Comparison of ENCODE assay signal across 10 mouse cellular contexts in the genomic region with DNA sequence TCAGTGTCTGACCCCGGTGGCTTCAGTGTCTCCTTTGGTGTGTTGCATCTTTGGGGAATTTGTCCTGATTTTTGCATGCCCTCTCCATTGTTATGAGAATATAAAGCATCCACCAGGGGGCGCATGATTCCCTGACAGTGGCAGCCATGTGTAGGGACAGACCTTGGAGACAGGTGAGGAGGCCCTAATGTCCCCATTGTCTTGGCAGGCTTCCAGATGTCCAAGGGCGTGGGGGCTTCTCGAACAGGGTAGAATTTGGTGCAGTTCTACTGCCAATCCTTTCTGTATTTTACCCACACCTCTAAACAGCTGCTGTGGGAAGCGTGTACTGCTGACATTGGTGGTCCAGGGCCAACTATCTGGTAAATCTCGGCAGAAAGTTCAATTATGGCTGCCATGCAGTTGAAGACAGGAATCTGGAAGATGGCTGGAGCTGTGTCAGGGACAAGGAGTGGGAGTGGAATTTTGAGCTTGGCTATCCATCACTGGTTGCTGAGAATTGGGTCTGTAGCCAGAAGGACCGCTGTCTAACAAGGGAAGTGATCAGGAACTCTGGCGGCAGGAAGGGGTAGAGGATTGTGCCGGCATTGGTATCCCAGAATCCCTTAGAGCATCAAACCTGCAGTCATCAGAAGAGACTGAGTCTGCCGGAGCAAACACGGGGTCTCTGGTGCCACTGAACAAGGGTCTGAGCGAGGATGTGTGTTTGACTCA. TPM values are rescaled to one million over a fixed set of nuclear protein-coding genes. Genes with fewer than 3 reads are reported as not detected.
A peak's percentile ranks its signal among the peaks of the same experiment; 100 is the strongest.
DNase-seq lines count a peak whose midpoint lies in the region; ATAC-seq and TF ChIP-seq lines count a peak whose summit lies in the region.
"Had no signal": no experiment of that assay in that cellular context is flagged by ENCODE, and none has a peak within 500 bp of the region (broad histone marks: within the 10 kb centered on the region; RNA-seq: fewer than 3 reads in every experiment).

No protein-coding gene starts in this region.

- no peak for ATAC-seq in kidney, embryonic 16.5 days (ENCODE audit: low FRiP score, low TSS enrichment)
- peak; percentile 53; the same call in 1 of the 2 replicates for ATAC-seq in embryonic facial prominence, embryonic 11.5 days (replicated peaks; ENCODE audit: insufficient number of reproducible peaks, low FRiP score, low TSS enrichment, low read depth)
- ATAC-seq in hematopoietic stem cell, adult 5-6 weeks (replicated peaks in 1 of 2; ENCODE audit: insufficient read depth in 1 of 2, low FRiP score in 2 of 2, low TSS enrichment in 1 of 2, low read depth in 1 of 2, poor library complexity in 2 of 2, severe bottlenecking in 2 of 2) = peak; percentile 36 to 37; a peak in 1 of 4 replicates
- ATAC-seq in midbrain, postnatal 0 days (ENCODE audit: low FRiP score) = no peak

- H3K9me3 ChIP-seq in kidney, embryonic 16.5 days (ENCODE audit: low read length) = no peaks in the 10 kb centered on the region
- H3K9me3 ChIP-seq in embryonic facial prominence, embryonic 11.5 days (replicated peaks; ENCODE audit: control insufficient read depth, low read length) = no peaks in the 10 kb centered on the region
- H3K9me3 ChIP-seq in midbrain, postnatal 0 days (ENCODE audit: low read length) = no peaks in the 10 kb centered on the region
- H3K9me3 ChIP-seq: embryonic facial prominence, embryonic 12.5 days had no signal

- H3K9ac ChIP-seq in kidney, embryonic 16.5 days (replicated peaks; ENCODE audit: low read length) = no peak overlapping the region
- no peak overlapping the region for H3K9ac ChIP-seq in embryonic facial prominence, embryonic 11.5 days (replicated peaks; ENCODE audit: low read length)
- H3K9ac ChIP-seq in midbrain, postnatal 0 days (replicated peaks; ENCODE audit: low read length, poor library complexity, severe bottlenecking) = no peak overlapping the region
- H3K9ac ChIP-seq: embryonic facial prominence, embryonic 12.5 days had no signal

- no peak overlapping the region for H3K4me3 ChIP-seq in kidney, embryonic 16.5 days (ENCODE audit: low read length)
- H3K4me3 ChIP-seq in embryonic facial prominence, embryonic 11.5 days (ENCODE audit: low read depth, low read length) = no peak overlapping the region
- H3K4me3 ChIP-seq in left cerebral cortex, adult 2 months = no peak overlapping the region
- H3K4me3 ChIP-seq in midbrain, postnatal 0 days (ENCODE audit: low read depth, low read length) = no peak overlapping the region
- H3K4me3 ChIP-seq: embryonic facial prominence, embryonic 12.5 days had no signal

- H3K27me3 ChIP-seq in kidney, embryonic 16.5 days (ENCODE audit: insufficient read depth, low read length) = 0 out of 2 replicates have a peak, but pooled peaks cover 3% of the 10 kb centered on the region
- no peaks in the 10 kb centered on the region; the same call in 1 of the 2 replicates for H3K27me3 ChIP-seq in embryonic facial prominence, embryonic 11.5 days (ENCODE audit: control insufficient read depth, insufficient read depth, low read length)
- peaks cover 19% of the 10 kb centered on the region for H3K27me3 ChIP-seq in midbrain, postnatal 0 days (ENCODE audit: insufficient read depth, low read length)

- intact Hi-C loops in left cerebral cortex, adult 2 months (cut with DNase I) = loop anchor here (1.0 kb wide), 1 partner anchor 220 kb away; no protein-coding TSS in a partner anchor

- 60% methylated on average over 12 of the region's 12 CpGs for WGBS in kidney, embryonic 16.5 days
- 68% methylated on average over 12 of the region's 12 CpGs for WGBS in embryonic facial prominence, embryonic 11.5 days
- 68% methylated on average over 12 of the region's 12 CpGs for WGBS in midbrain, postnatal 0 days

- no peaks in the 10 kb centered on the region for H3K36me3 ChIP-seq in kidney, embryonic 16.5 days (ENCODE audit: insufficient read depth, low read length)
- no peaks in the 10 kb centered on the region for H3K36me3 ChIP-seq in embryonic facial prominence, embryonic 11.5 days (replicated peaks; ENCODE audit: control insufficient read depth, insufficient read depth, low read depth, low read length)
- no peaks in the 10 kb centered on the region for H3K36me3 ChIP-seq in midbrain, postnatal 0 days (ENCODE audit: insufficient read depth, low read length)
- H3K36me3 ChIP-seq: embryonic facial prominence, embryonic 12.5 days had no signal

- peak; percentile 78 for TF ChIP-seq CTCF in left cerebral cortex, adult 2 months (IDR thresholded peaks at IDR 0.05)
- peak; percentile 81 for TF ChIP-seq CTCF in midbrain, postnatal 0 days (IDR thresholded peaks at IDR 0.05)

- H3K4me1 ChIP-seq in kidney, embryonic 16.5 days (ENCODE audit: insufficient read depth, low read length) = peaks cover 13% of the 10 kb centered on the region
- H3K4me1 ChIP-seq in embryonic facial prominence, embryonic 11.5 days (ENCODE audit: control insufficient read depth, insufficient read depth, low read length) = no peaks in the 10 kb centered on the region
- H3K4me1 ChIP-seq in midbrain, postnatal 0 days (ENCODE audit: insufficient read depth, low read length) = peaks cover 4% of the 10 kb centered on the region; the same call in 1 of the 2 replicates

- no peak overlapping the region for H3K4me2 ChIP-seq in kidney, embryonic 16.5 days (replicated peaks; ENCODE audit: low read depth, low read length)
- no peak overlapping the region for H3K4me2 ChIP-seq in embryonic facial prominence, embryonic 11.5 days (ENCODE audit: low read depth, low read length)
- no peak overlapping the region for H3K4me2 ChIP-seq in midbrain, postnatal 0 days (ENCODE audit: low read depth, low read length, poor library complexity, severe bottlenecking)
- H3K4me2 ChIP-seq: embryonic facial prominence, embryonic 12.5 days had no signal

- H3K27ac ChIP-seq in kidney, embryonic 16.5 days (ENCODE audit: low read length) = no peak overlapping the region
- H3K27ac ChIP-seq in embryonic facial prominence, embryonic 11.5 days (replicated peaks; ENCODE audit: low read depth, low read length) = no peak overlapping the region
- H3K27ac ChIP-seq in left cerebral cortex, adult 2 months = no peak overlapping the region
- H3K27ac ChIP-seq in midbrain, postnatal 0 days (ENCODE audit: low read depth, low read length) = no peak overlapping the region
- H3K27ac ChIP-seq: embryonic facial prominence, embryonic 12.5 days had no signal

- peak; percentile 26 for DNase-seq in kidney, adult 11 months
- DNase-seq in adrenal gland, postnatal 10 days = peak; percentile 78
- DNase-seq in embryonic facial prominence, embryonic 11.5 days (ENCODE audit: low spot score) = peak; percentile 85
- peak; percentile 37 to 57 for DNase-seq in left cerebral cortex, adult 2 months (ENCODE audit: extremely low spot score in 1 of 2, low spot score in 2 of 2)
- DNase-seq in midbrain, postnatal 0 days (ENCODE audit: low spot score) = peak; percentile 60
- peak; percentile 43 to 84 for DNase-seq in thymus, postnatal 10 days (ENCODE audit: low spot score in 2 of 2)

RNA-seq across cellular contexts. Expression of a gene that starts 29.8 kb away (rescaled TPM):
- 0.12 and 0.14 TPM in 2 replicates for polyA plus RNA-seq in kidney, embryonic 16.5 days (2015; fragmentation: Nextera tagmentation; extraction: Ambion mirVana)
- total RNA-seq in adrenal gland, postnatal 10 days (2021) = 1 to 10 TPM; 1.2 to 2.5 TPM
- polyA plus RNA-seq in embryonic facial prominence, embryonic 11.5 days (2014; fragmentation: Nextera tagmentation; extraction: Ambion mirVana) = 0.33 TPM in 1 of 2 replicates, not detected in the other
- total RNA-seq in hematopoietic stem cell, adult 5-6 weeks (2017) = not detected in 2 replicates
- 1 to 10 TPM in 1 of 2 experiments, under 1 TPM in 1; 0.63 to 1.0 TPM for total RNA-seq in left cerebral cortex, adult 2 months (2021)
- total RNA-seq in midbrain, postnatal 0 days (2014; rRNA removed) = 0.76 TPM in 1 of 2 replicates, not detected in the other
- 0.12 TPM in 1 of 2 replicates, not detected in the other for polyA plus RNA-seq in midbrain, postnatal 0 days (2015; fragmentation: Nextera tagmentation; extraction: Ambion mirVana)
- polyA plus RNA-seq: neural tube, embryonic 14.5 days had no signal

RNA-seq across cellular contexts. Expression of a gene that starts 46.3 kb away (rescaled TPM):
- 1.3 and 1.7 TPM in 2 replicates for polyA plus RNA-seq in kidney, embryonic 16.5 days (2015; fragmentation: Nextera tagmentation; extraction: Ambion mirVana)
- total RNA-seq in adrenal gland, postnatal 10 days (2021) = under 1 TPM in 1 of 2 experiments, not detected in 1; 0.09 TPM
- 3.0 and 3.9 TPM in 2 replicates for polyA plus RNA-seq in embryonic facial prominence, embryonic 11.5 days (2014; fragmentation: Nextera tagmentation; extraction: Ambion mirVana)
- total RNA-seq in hematopoietic stem cell, adult 5-6 weeks (2017) = not detected in 2 replicates
- under 1 TPM in 1 of 2 experiments, not detected in 1; 0.42 TPM for total RNA-seq in left cerebral cortex, adult 2 months (2021)
- not detected in 2 replicates for total RNA-seq in midbrain, postnatal 0 days (2014; rRNA removed)
- polyA plus RNA-seq in midbrain, postnatal 0 days (2015; fragmentation: Nextera tagmentation; extraction: Ambion mirVana) = 0.05 and 0.10 TPM in 2 replicates

Comparison
In these comparisons a context has a peak if more than half of its experiments do, and no peak if none do; other contexts are left out.
1. DNase-seq: peak in every context shown above with its lines; median percentile 85 in embryonic facial prominence, embryonic 11.5 days; 78 in adrenal gland, postnatal 10 days; 64 in thymus, postnatal 10 days; 60 in midbrain, postnatal 0 days; 47 in left cerebral cortex, adult 2 months; 26 in kidney, adult 11 months.
2. ATAC-seq: peak in embryonic facial prominence, embryonic 11.5 days (single experiment) and hematopoietic stem cell, adult 5-6 weeks (2 of 2); none in kidney, embryonic 16.5 days (single experiment) and midbrain, postnatal 0 days (single experiment).